Mouse (Mus musculus) ES-E14 (cell line): ENCODE data around the gene Slc35c1.

Experiments
- HCFC1 ChIP-seq: IDR thresholded peaks from 2 replicates; pipeline ENCODE4 v1.6.1; 2012; ENCODE audit warnings: low read length, inconsistent platforms, borderline replicate concordance; ENCODE audit not compliant: insufficient read depth
- MAFK ChIP-seq: IDR thresholded peaks from 2 replicates; pipeline ENCODE4 v1.6.1; 2014; ENCODE audit warnings: mild to moderate bottlenecking, low read depth, low read length, inconsistent platforms; ENCODE audit not compliant: insufficient read depth
- ZC3H11A ChIP-seq: IDR thresholded peaks from 2 replicates; pipeline ENCODE4 v1.6.1; 2012; ENCODE audit warnings: low read depth, mild to moderate bottlenecking, inconsistent platforms, low read length, borderline replicate concordance
- ZNF384 ChIP-seq: IDR thresholded peaks from 2 replicates; pipeline ENCODE4 v1.6.1; 2012; ENCODE audit warnings: low read depth, low read length, inconsistent platforms

DNA sequence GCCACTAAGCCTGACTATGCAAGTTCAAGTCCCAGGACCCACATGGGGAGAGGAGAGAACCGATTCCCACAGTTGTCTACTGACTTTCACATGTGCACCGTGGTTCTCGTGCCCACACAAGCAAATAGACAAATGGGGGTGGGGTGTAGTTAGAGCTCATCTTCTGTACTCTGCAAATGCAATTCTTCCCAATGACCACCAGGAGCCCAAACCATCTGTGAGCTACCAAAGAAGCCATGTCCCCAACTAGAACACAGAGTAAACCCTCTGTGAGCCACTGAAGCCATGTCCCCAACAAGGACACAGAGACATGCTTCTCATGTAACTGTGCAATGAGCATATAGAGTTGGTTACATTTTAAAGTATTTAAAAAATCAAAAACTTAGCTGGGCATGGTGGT lies 43.1 kb upstream of the Slc35c1 start:
- TF ChIP-seq ZC3H11A, result no peak
- no peak for TF ChIP-seq HCFC1
- TF ChIP-seq ZNF384, result no peak
- TF ChIP-seq MAFK, result no peak
